Mouse (Mus musculus) B cell, adult 67 days (primary cell): ENCODE measurements around the gene Sidt2. TPM values are rescaled to one million over a fixed set of nuclear protein-coding genes. Genes with fewer than 3 reads are reported as not detected.

Experiments used
- total RNA-seq, 2 experiments: library from RNA; stranded (reverse); gene quantifications; 4 replicates each; pipeline ENCODE4 v1.2.4; 2023

Gene Sidt2
- total RNA-seq = 100 to 1,000 TPM; 224 to 263 TPM

GRCm38 (mm10) chr9:45955107-45955963 is at the start of gene Sidt2:
Gene Sidt2, minus strand, starts transcription at chr9:45955258.

DNA sequence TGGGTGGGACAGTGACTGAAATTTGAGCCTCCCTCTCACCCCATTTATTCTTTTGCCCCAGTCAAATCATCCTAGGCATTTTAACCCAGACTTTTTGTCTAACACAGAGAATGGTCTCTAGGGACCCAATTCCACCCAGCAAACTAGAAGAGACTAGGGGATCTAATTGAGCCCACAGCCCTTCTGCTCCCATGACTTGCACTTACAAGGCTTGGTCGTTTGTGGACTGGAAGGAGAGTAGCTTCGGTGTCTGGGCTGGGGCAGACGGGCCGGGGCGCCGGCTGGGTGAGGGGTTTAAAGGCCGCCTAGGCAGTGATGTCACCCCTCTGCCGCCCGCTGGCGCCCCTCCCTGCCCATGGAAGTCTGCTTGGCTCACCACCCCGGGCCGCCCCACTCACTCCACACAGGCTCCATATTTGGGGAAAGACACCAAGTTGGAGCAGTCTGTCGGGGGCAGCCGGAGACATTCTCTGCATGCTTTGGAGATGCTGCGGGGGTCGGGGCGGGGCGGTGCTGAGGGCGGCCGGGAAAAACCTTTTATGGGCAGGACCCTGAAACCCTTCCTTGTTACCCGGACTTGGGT is 19.3 kb downstream of the Sidt2 start, which contains the start of gene Tagln:
TSS of gene Tagln (minus strand) at position 431 of the 583 bp plus-strand sequence.

DNA sequence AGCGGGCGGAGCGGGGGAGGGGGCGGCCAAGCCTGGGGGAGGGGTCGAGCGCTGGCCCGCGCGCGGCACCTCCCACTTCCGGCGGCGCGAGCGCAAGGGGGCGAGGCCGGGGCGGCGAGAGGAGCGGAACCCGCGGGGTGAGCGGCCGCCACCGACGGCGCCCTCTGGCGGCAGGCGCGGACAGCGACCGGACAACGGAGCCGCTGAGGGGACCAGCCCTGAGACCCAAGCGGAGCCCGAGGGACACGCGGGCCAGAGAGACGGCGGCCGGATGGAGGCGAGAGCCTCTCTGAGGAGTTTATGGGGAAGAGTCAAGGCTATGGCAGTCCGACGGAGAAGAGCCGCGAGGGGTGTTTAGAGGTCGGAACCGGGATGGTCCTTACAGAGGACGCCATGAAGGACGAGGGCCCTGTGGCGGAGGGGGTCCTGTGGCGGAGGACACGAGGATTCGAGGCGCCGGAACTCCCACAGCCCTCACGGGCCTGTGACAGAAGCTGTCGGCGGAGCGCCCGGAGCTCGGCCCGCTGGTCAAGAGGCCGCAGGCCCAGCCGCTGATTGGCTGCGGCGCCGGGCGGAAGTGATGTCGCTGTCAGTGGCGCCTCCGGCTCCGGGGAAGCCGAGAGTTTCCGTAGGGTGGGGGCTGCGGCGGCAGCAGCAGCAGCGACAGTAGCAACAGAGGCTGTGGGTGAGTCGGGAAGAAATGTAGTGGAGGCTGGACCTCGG is 48.5 kb downstream of the Sidt2 start, which contains the start of the genes Pcsk7 and Rnf214:
TSS of gene Pcsk7 (plus strand) at position 143 of the 723 bp plus-strand sequence.
TSS of gene Rnf214 (minus strand) at position 557 of the 723 bp plus-strand sequence.

Other genes starting within 250 kb of the Sidt2 start
- 10 to 100 TPM; 23.7 to 31.8 TPM for gene Cep164, start 126.6 kb downstream of the Sidt2 start, total RNA-seq
- not detected for gene Bace1, start 116.7 kb downstream of the Sidt2 start, total RNA-seq
- gene Pcsk7, start 48.8 kb downstream of the Sidt2 start, total RNA-seq = 10 to 100 TPM; 61.6 to 81.7 TPM
- gene Rnf214, start 48.3 kb downstream of the Sidt2 start, total RNA-seq = 10 to 100 TPM; 41.4 to 46.3 TPM
- gene Tagln, start 19.2 kb downstream of the Sidt2 start, total RNA-seq = 1 to 10 TPM in 1 of 2 experiments, under 1 TPM in 1; 0.59 to 2.5 TPM
- gene Pafah1b2, start 57.4 kb upstream of the Sidt2 start, total RNA-seq = 10 to 100 TPM; 68.6 to 69.4 TPM
- gene Sik3, start 57.6 kb upstream of the Sidt2 start, total RNA-seq = 10 to 100 TPM; 54.3 to 59.1 TPM